In genomic region chr9:58063531-58063930, GRCm38 (mm10) we compare ENCODE assay signal across 13 mouse cellular contexts. TPM values are rescaled to one million over a fixed set of nuclear protein-coding genes. Genes with fewer than 3 reads are reported as not detected.
DNase-seq lines count a peak whose midpoint lies in the region; ATAC-seq and TF ChIP-seq lines count a peak whose summit lies in the region.
"Had no signal": no experiment of that assay in that cellular context is flagged by ENCODE, and none has a peak within 500 bp of the region (broad histone marks: within the 10 kb centered on the region; RNA-seq: fewer than 3 reads in every experiment).

TSS of gene Stra6 (plus strand) at chr9:58063788.

- ATAC-seq in midbrain, embryonic 16.5 days: no peak

- no peak within 1 kb of the TSS for H3K9ac ChIP-seq in midbrain, embryonic 16.5 days (ENCODE audit: low read depth, low read length)

- intact Hi-C loops in left cerebral cortex, postnatal 4 days (cut with DNase I): no loop called here
- intact Hi-C loops in left cerebral cortex, adult 2 months (cut with DNase I): no loop called here

- H3K4me2 ChIP-seq in midbrain, embryonic 16.5 days (ENCODE audit: low read length): no peak within 1 kb of the TSS

- H3K4me1 ChIP-seq in midbrain, embryonic 16.5 days (ENCODE audit: control insufficient read depth, insufficient read depth, low read length): peaks cover 47% of the 10 kb centered on the region

- no peak within 1 kb of the TSS for H3K27ac ChIP-seq in left cerebral cortex, adult 2 months
- H3K27ac ChIP-seq in layer of hippocampus, adult 2 months: peak within 1 kb of the TSS; percentile 90
- peak within 1 kb of the TSS; percentile 85 for H3K27ac ChIP-seq in midbrain, embryonic 16.5 days (ENCODE audit: low read length)

- H3K9me3 ChIP-seq in midbrain, embryonic 16.5 days (replicated peaks; ENCODE audit: control insufficient read depth, low read length, poor library complexity, severe bottlenecking): no peaks in the 10 kb centered on the region

- WGBS in midbrain, embryonic 16.5 days: 25% methylated on average over 3 of the region's 3 CpGs

- TF ChIP-seq CTCF in left cerebral cortex, adult 2 months (IDR thresholded peaks at IDR 0.05): no peak
- no peak for TF ChIP-seq CTCF in layer of hippocampus, adult 2 months (conservative IDR thresholded peaks at IDR 0.05)

- DNase-seq in cerebellum, postnatal 14 days: peak; percentile 84
- DNase-seq in cerebellum, adult 18-20 months: no peak
- peak; percentile 62 for DNase-seq in left cerebral cortex, postnatal 4 days
- DNase-seq in left cerebral cortex, adult 2 months (ENCODE audit: extremely low spot score in 1 of 2, low spot score in 2 of 2): no peak
- DNase-seq in layer of hippocampus, adult 2 months (ENCODE audit: low spot score in 2 of 2): no peak
- no peak for DNase-seq in adrenal gland, postnatal 4 days (ENCODE audit: low spot score in 2 of 2)
- DNase-seq in lung, postnatal 36 days: no peak
- DNase-seq: adrenal gland, postnatal 10 days; cerebellum, adult 8-10 months had no signal

- no peaks in the 10 kb centered on the region for H3K27me3 ChIP-seq in midbrain, embryonic 16.5 days (ENCODE audit: control insufficient read depth, insufficient read depth, low read depth, low read length)

- H3K4me3 ChIP-seq in left cerebral cortex, adult 2 months: no peak within 1 kb of the TSS
- peak within 1 kb of the TSS; percentile 32 for H3K4me3 ChIP-seq in layer of hippocampus, adult 2 months
- H3K4me3 ChIP-seq in midbrain, embryonic 16.5 days (ENCODE audit: low read depth, low read length): no peak within 1 kb of the TSS

- no peaks in the 10 kb centered on the region for H3K36me3 ChIP-seq in midbrain, embryonic 16.5 days (ENCODE audit: control insufficient read depth, insufficient read depth, low read length)

RNA-seq across cellular contexts. Expression of gene Stra6, which starts in this region (rescaled TPM):
- 10 to 100 TPM; 10.1 to 12.5 TPM for total RNA-seq in left cerebral cortex, postnatal 4 days (2021)
- total RNA-seq in left cerebral cortex, adult 2 months (2021): 1 to 10 TPM; 8.0 to 8.5 TPM
- 10 to 100 TPM; 17.1 to 17.7 TPM for total RNA-seq in layer of hippocampus, adult 2 months (2021)
- 8.1 and 9.7 TPM in 2 replicates for polyA plus RNA-seq in midbrain, embryonic 16.5 days (2015; fragmentation: Nextera tagmentation; extraction: Ambion mirVana)
- total RNA-seq in adrenal gland, postnatal 4 days (2021): 1 to 10 TPM in 1 of 2 experiments, under 1 TPM in 1; 0.90 to 2.2 TPM
- total RNA-seq: granulocyte monocyte progenitor cell, adult 5-6 weeks; liver, adult 2 months; MEL had no signal
- polyA plus RNA-seq: liver, adult 2 months had no signal

Comparison
In these comparisons a context has a peak if more than half of its experiments do, and no peak if none do; other contexts are left out.
1. DNase-seq: peak in cerebellum, postnatal 14 days (2 of 2) and left cerebral cortex, postnatal 4 days (single experiment); none in cerebellum, adult 18-20 months (0 of 2), left cerebral cortex, adult 2 months (0 of 2), layer of hippocampus, adult 2 months (0 of 2), adrenal gland, postnatal 4 days (0 of 2) and lung, postnatal 36 days (single experiment).